Mouse (Mus musculus) large intestine, adult 2 months (tissue): Measurements from ENCODE around the gene Plxna4. TPM values are rescaled to one million over a fixed set of nuclear protein-coding genes. Genes with fewer than 3 reads are reported as not detected.

Experiments used
- DNase-seq: peaks from one replicate; pipeline ENCODE4 v3.0.0-alpha.2; 2012; ENCODE audit warnings: low read depth, low spot score
- WGBS: fragments of 180-500 bp; shearing (Covaris S2); methylation state at CpG from one replicate; pipeline ENCODE4 v1.1.7; 2018; 5-methylcytosine and 5-hydroxymethylcytosine counted together
- polyA plus RNA-seq: library from polyadenylated mRNA; depleted of rRNA; stranded (reverse); fragments of >200 nt; gene quantifications from 2 replicates; pipeline ENCODE4 v1.2.3, GENCODE M21; 2012; rRNA removed

The Plxna4 gene
- polyA plus RNA-seq: 0.46 and 0.81 TPM in 2 replicates

DNA sequence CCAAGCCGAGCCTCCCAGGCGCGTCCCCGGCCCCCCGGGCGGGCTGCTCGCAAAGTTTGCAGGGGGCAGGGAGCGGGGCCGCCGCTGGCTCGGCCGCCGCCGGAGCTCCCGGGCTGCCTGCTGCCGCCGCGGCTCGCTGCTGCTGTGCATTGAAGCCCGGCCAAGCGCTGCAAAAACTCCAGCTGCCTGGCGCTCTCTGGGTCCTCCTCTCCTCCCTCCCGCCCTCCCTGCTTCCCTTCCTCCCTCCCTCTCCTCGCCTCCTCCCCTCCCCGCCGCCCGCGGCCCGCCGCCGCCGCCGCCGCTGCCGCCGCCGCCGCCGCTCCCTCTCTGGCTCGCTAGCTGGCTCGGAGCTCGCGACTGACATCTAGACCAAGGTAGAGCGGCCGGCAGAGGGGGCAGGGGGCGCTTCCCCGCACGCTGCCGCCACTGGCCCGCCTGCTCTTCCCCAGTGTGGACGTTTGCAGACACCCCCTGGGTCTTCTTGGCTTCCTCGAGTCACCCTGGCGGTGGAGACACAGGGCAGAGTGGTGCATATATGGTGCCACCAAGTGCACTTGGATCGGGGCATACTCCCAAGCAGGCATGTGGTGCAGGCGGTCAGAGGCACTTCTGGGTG lies at the start of gene Plxna4:
TSS of gene Plxna4 (minus strand) at position 137 of the 616 bp plus-strand sequence.
- no peak for DNase-seq
- WGBS: 1% methylated on average over 29 of the region's 55 CpGs

DNA sequence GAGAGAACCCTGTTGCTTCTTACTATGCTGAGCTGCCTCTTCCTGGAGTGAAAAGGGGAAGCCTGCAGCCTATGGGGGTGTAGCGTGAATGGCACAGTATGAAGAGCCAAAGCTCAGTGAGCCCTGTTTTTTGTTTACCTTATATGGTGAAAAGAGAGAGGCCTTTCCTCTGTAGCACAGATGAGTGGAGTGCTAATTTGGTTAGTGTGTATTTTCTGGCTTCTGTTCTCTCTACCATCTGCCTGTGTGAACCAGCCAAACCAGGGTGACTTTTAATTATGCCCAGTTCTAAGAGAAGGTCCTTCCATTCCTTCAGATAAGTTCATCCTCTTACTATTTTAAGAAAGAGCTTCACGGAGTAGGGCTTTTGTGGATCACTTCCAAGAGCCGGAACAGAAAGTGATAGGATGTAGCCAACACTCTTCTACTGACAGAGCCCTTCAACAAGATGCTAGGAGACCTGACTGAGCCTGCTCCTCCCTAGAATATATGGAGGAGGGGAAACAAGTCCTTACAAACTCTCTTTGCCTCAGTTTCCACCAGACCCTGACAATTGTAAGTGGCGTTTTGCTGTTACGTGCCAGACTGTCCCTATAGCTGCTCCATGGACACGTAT lies 49.7 kb upstream of the Plxna4 start:
- no peak for DNase-seq
- 76% methylated on average over 6 of the region's 6 CpGs for WGBS

DNA sequence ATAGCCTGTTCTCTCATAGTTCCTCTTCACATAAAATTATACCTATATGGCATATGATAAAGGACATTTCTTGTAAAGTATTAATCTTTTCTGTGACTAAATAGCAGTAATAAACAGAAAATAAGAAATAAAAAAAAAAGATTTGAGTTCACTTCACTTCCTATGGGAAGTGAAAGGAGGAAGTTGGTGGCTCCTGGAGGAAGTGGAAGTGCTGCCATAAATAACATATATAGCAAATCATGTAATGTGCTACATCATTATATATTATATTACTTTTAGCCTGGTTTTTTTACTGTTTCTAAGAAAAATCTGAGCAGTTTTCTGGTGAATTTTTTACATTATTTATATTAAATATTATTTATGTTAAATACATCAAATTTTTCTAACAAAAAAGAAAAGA lies 22.7 kb upstream of the Plxna4 start:
- DNase-seq: no peak

DNA sequence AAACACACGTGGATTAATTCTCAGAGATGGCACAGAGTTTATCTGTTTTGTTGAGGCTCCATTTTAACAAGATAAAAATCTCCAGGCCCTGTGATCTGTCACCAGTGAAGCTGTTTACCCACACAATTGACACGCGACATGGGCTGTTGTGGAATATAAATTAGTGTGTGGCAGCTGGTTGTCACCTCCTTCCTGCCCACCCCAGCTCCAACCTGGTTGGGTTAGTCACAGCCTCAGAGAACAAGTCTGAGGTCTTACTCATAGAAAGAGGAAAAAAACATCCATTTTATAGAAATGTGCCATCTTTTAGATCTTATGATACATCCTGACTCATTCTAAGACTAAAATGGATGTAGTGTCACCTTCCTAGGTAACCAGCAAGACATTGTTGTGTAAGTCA lies 18.8 kb upstream of the Plxna4 start:
- 36% methylated on average over 3 of the region's 3 CpGs for WGBS
- DNase-seq: no peak

DNA sequence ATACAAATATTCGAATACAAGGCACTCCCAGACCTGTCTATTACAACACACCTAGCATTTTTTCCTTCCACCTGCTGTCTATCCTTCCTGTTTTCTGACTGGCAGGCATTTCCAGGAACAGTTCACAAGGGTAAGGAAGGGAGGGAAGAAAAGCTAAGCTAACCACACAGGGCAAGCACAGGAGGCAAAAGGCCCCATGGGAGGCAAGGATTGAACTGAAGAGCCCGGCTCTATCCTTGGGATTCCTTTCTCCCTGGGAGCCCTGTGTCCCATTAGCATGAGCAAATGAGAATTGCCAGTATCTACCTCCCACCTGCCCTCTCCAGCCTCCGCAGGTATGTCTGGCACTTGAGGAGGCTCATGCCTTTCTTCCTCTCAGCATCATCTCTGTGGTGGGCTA lies 17.6 kb upstream of the Plxna4 start:
- WGBS: 29% methylated on average over 3 of the region's 3 CpGs
- DNase-seq: no peak

DNA sequence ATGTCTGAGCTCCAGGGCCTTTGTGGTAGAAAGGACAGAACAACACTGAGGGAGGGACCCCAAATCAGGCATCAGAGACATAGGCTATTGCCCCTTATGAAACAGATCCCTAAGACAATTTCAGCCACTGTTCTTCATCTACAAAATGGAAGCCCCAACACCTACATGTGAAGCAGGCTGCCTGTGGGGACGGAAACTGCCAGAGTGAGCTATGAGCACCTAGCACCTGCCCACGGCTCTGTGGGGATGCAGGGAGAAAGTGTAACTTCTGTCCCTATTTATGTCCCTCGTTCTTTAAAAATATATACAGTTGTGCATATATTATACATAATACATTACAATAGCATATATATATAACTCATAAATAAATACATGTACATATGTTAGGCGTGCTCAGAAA lies 16.9 kb upstream of the Plxna4 start:
- no peak for DNase-seq
- WGBS: 83% methylated on average over 4 of the region's 4 CpGs

DNA sequence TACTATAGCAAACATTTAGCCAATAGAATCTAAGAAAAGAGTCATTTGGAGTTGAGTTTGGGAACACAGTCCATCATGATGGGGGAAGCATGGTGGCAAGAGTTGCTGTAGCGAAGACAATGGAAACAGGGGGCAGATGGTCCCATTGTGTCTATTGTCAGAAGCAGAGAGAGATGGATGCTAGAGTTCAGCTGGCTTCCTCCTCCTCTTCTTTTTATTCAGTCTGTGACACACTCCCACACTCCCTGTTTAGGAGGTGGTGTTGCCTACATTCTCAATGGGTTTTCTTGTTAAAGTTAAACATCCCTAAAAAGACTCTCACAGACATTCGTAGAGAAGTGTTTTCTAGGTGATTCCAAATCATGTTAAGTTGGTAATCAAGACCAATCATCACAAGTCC lies 14.1 kb upstream of the Plxna4 start:
- 89% methylated on average over 2 of the region's 2 CpGs for WGBS
- DNase-seq: no peak

DNA sequence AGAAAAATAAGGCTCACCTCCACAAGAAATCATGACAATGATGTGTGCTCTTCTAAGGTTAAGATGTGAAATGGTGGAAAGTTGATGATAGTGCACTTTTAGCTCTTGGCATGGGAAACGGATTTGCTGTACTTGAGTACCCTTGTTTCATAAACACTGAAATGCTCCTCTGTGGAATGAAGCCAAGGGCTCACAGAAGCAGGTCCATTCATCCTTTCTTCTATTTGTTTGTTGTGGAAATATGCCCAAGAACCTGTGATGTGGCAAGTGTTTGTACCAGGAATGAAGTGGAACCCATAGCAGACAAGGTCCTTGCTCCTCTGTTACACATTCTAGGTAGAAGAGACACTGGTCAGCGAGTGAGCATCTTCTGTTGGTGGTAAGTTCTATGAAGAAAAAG lies 13.3 kb upstream of the Plxna4 start:
- 48% methylated on average over 2 of the region's 2 CpGs for WGBS
- DNase-seq: no peak

DNA sequence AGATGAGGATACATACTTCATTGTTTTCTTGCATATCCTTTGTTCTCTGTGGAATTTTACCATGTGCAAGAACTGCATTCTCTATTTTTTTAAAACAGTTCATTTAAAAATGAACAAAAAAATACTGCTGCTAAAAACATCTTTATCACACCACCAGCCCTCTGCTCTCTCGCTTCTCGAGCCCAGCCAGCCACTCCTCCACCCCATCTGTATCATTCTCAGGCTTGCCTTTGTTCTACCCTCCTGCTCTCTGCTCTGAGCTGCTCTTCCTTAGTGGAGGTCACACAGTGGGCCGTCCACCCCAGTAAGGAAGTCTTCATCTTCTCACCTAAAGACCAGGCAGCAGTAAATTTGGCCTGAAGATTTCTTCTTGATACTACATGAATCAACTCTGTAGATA lies 7.6 kb upstream of the Plxna4 start:
- DNase-seq: no peak
- WGBS: 54% methylated on average over 3 of the region's 3 CpGs

DNA sequence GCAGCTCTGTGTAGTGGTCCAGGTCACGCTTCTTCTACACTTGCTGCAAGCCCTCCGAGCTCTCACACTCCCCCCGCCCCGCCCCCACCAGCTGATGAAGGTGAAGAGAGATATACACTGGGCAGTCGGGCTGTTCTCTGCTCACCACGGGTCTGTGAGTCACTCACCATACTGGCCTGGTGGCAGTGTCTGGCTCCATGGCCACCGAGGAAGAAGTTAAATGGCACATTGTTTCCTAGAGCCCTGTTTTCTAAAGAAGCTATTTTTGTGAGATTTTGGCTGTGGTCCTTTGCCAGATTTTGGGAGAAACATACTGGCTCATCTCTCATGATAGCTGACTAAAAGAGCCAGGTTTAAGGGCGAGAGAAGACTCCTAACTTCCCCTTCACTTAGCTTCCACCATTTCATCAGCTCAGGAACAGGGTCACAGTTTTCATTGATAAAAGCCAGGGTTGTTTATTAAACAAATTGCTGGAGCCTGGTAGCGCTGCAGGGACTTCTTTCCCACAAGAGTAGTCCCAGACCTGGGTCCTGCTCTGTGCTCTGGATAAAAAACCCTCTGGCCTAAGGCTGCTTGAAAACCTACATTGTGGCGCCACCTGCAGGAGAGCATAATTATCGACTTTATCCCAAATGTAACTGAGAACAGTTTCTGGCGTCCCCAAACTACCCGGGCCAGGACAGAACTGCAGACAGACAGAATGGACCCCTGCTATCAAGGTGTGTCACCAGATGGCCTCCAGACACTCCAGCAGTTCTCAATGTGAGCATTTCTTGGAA lies 3.2 kb upstream of the Plxna4 start:
- 31% methylated on average over 13 of the region's 13 CpGs for WGBS
- no peak for DNase-seq

DNA sequence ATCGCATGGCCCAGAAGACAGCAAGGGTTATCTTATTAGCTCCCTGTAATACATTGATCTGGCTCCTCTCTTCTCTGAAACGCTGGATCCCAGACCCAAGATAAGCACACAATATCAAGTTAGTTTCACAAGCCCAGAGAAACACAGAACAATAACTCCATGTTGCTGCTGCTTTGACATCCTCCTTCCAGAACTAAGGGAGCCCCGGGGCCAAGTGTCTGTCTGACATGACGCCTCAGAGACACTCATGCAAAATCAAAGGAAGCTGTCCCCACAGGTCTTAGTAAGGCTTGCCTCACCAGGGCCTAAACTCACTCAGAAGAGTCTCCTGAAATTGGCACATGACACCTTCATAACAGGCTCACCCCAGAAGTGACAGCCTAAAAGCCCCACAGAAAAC lies 1.6 kb upstream of the Plxna4 start:
- no peak for DNase-seq
- 64% methylated on average over 4 of the region's 4 CpGs for WGBS

DNA sequence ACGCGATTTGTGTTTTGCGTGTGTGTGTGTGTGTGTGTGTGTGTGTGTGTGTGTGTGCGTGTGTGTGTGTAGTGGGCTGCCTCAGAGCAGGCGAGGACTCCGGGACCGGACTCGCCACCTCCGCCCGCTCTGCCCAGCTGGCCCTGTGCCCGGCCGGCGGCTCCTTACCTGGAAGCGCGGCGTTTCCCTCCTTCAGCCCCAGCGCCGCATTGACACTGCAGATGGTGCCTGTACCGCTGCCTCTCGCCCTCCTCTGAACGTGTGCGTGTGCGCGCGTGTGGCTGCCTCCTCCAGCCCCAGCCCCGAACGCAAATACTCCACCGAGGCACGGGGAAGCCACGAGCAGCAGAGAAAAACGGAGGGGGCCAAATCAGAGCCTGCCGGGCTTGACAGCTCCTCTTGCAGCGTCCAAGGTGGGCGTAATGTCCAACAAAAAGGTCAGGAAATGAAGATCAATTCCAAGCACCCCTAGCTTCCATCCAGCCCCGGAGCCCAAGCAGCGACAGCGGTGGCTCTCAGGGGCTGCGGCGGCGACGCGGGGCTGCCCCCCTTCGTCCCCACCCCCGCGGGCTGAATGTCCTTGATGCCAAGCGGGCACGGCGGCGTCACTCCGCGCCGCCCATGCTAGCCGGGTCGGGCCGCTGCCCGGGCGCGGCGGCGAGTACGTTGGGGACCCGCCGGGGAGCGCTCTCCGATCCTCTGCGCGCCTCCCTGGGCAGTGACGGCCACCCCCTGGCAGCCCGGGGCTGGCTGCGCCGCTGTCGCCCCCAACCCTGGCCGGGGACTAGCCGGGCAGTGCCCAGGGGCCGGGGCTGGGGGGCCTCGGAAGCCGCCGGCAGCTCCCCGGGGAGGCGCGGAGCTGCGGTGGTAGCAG lies 619 bp downstream of the Plxna4 start:
- no peak for DNase-seq
- WGBS: 1% methylated on average over 82 of the region's 82 CpGs

DNA sequence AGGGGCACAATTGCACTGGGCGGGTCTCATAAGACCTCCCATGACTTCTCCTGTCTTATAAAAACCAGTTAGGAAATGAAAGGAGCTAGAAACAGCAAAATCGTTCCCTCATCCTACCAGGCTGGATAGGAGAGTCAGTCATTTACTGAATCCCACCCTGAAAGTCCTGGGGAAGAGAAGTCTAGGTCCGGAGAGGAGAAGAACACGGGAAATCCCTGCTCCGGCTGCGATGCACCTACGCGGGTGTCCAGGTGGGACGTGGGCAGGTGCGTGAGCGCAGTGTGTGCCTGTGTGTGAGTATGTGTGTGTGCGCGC lies 1.2 kb downstream of the Plxna4 start:
- DNase-seq: no peak
- WGBS: 3% methylated on average over 13 of the region's 13 CpGs

DNA sequence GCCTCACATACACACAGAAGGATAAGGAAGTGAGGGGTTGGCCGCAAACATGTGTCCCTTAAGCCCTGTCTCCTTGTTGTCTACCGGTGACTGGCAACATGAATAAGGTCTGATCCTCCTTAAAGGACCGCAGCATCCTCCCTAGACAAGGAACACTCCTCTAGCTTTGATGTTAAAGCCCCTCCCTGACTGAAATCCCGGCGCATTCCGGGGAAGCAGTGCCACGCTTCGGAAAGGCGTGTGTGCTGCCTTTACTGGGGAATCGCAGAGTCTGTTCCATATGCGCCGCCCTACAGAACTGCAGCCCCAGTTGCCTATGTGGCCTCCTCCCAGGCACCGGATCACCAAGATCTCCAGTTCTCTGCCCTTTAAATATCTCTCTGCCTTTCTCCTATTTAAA lies 1.6 kb downstream of the Plxna4 start:
- 2% methylated on average over 13 of the region's 13 CpGs for WGBS
- no peak for DNase-seq

DNA sequence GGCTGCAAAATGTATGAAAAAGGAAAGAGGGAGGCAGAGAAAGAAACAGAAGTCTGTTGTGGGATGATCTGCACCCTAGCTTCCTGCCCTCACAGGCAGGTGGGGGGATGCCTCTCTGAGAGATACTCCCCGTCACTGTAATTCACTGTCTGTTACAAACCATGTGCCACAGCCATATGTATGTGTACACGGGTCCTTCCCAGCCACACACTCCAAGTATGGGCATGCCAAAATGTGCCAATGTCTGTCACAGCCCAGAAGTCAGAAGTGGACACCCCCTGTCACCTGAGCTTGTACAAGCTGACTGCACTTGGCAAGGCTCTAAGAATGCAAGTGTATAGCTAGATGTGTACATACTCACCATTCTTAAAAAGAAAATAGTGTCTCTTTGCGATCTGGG lies 2.8 kb downstream of the Plxna4 start:
- 59% methylated on average over 3 of the region's 3 CpGs for WGBS
- DNase-seq: no peak

DNA sequence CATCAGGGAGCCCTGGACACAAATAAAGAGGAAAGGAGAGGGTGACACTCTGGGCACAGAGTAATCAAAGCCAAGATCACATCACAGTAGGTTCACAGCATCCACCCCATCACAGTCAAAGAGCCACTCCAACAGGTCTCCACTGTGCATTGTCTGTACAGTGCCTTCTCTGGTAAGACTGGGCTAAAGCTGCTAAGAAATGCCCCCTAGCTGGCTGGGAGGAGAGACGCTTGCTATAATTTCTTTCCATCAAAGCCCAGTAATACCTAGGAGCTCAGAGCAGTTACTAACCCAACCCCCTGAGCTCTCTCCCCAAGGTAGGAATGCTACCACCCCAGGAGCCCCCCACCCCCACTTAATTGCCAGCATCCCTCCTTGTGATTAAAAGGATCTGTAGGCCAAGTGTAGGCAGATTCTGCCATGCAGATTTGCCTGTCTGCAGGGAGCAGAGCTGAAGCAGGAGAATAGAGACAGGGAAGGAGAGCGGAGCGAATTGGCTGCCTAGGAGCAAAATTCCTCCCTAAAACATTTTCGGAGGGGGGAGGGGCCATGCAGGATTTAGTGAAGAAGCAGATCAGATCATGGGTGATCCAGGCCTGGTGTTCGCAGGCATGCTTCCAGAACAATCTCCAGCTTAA lies 3.6 kb downstream of the Plxna4 start:
- WGBS: 40% methylated on average over 5 of the region's 5 CpGs
- DNase-seq: no peak

DNA sequence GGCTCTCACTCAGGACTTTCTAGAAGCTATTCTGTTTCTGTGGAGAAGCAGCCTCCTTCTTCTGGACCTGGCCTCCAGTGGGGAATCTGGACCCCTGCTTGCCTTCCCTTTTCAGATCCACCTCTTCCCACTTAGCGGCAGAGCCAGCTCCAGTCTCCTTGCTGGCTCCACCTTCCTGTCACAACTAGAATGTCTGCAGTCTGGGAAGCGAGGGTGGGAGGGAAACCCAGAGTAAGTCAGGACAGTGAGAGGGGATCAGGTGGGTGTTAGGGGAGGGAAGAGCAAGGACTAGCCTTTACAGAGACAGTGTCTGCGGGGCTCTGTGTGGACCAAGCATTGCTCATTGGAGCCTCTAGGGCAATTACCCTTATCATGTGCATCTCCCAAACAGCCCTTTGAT lies 4.4 kb downstream of the Plxna4 start:
- 32% methylated on average over 3 of the region's 3 CpGs for WGBS
- DNase-seq: no peak

DNA sequence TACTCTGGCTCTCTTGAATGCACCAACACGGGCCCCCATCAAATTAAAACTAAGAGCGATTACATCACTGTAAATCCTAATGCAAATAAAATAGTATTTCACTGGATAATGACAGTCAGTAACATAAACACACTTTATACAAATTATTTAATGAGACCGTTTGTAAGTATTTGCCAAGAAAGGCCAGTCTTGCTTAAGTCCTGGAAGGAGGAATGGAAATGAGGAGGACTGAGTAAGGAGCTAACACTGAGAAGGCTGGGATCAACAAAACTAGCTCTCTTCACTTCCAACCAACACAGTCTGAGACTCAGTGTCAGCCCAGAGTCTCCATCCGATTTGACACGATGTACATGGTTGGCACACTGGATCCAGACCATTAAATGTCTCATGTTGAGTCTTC lies 16.5 kb downstream of the Plxna4 start:
- WGBS: 73% methylated on average over 5 of the region's 5 CpGs
- no peak for DNase-seq

DNA sequence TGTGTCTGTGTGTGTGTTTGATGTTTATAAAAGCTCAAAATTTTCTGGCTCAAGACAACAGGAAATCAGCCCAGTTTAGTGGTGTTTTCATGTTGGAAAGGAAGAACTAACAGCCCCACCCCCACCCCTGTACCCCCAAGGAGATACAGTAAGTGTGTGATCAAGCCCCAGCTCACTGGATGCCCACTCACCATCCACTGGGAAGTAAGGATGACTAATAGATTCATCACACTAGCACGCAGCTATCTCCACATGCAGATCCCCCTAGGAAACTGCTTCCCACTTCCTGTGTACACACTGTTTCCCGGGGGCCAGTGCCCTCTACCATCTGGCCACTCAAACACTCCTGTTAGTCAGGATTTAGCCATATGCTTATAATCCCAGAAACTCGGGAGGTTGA lies 17.5 kb downstream of the Plxna4 start:
- DNase-seq: no peak
- WGBS: 30% methylated on average over 3 of the region's 3 CpGs

DNA sequence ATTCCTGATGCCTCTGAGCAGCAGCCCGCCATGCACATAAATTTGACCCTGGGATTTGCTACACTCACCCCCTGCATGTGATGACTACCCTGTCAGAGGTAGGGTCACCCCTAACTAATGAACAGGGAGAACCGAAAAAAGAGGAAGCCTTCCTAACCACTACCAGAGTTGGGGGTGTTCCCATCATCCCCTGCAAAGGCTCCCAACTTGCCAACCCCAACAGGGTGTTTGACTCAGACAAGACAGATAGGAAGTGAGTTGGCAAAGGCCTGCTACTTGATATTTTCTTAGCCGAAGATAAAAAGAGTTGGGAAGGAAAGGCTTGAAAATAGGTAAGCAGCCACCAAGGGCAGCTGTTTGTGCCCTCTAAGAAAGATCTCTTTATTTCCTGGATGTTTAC lies 18.1 kb downstream of the Plxna4 start:
- 73% methylated on average over 3 of the region's 3 CpGs for WGBS
- DNase-seq: no peak
